Mouse (Mus musculus): ENCODE data around the gene Gm11562. TPM values are rescaled to one million over a fixed set of nuclear protein-coding genes. Genes with fewer than 3 reads are reported as not detected.
"Not testable (repeated sequence)": the region's sequence is repeated elsewhere in the genome, so short reads cannot be mapped to it uniquely, and the experiment has no call there.

Gm11562 gene
- polyA plus RNA-seq, 1 experiment: not detected

GRCm38 (mm10) chr11:99630890-99631289 lies 10.7 kb upstream of the Gm11562 start:
- no peak for TF ChIP-seq CTCF (conservative IDR thresholded peaks at IDR 0.05; ENCODE audit: insufficient read depth, insufficient read length, low read depth, low read length)
- no peak for TF ChIP-seq POLR2A (IDR thresholded peaks at IDR 0.05; ENCODE audit: low read depth, low read length)
- 75% methylated on average over 3 of the region's 3 CpGs for WGBS

GRCm38 (mm10) chr11:99628138-99628537 lies 7.9 kb upstream of the Gm11562 start, which contains the start of gene Krtap4-1:
Krtap4-1 (minus strand) TSS chr11:99628238.
- Histone ChIP-seq H3K4me3 (ENCODE audit: insufficient read depth, low read depth, low read length) (no peak within 1 kb of the TSS), H3K27me3 (replicated peaks; ENCODE audit: control insufficient read depth, insufficient read depth, low read length) (no peaks in the 10 kb centered on the region), H3K27ac (ENCODE audit: insufficient read depth, low read depth, low read length) (no peak within 1 kb of the TSS), H3K4me1 (ENCODE audit: control insufficient read depth, insufficient read depth, low read length) (no peaks in the 10 kb centered on the region), H3K36me3 (ENCODE audit: control insufficient read depth, insufficient read depth, low read length) (no peaks in the 10 kb centered on the region)
- no peak for DNase-seq
- WGBS: 70% methylated on average over 4 of the region's 4 CpGs
- TF ChIP-seq CTCF (conservative IDR thresholded peaks at IDR 0.05; ENCODE audit: insufficient read depth, insufficient read length, low read depth, low read length) (no peak), POLR2A (IDR thresholded peaks at IDR 0.05; ENCODE audit: low read depth, low read length) (no peak)

More at GRCm38 (mm10) chr11:99630890-99631289, 10.7 kb upstream of the Gm11562 start:
- no peak overlapping the region for H3K4me3 ChIP-seq (ENCODE audit: insufficient read depth, low read depth, low read length)
- no peaks in the 10 kb centered on the region for H3K27me3 ChIP-seq (replicated peaks; ENCODE audit: control insufficient read depth, insufficient read depth, low read length)
- no peak overlapping the region for H3K27ac ChIP-seq (ENCODE audit: insufficient read depth, low read depth, low read length)
- no peaks in the 10 kb centered on the region for H3K36me3 ChIP-seq (ENCODE audit: control insufficient read depth, insufficient read depth, low read length)
- H3K4me1 ChIP-seq (ENCODE audit: control insufficient read depth, insufficient read depth, low read length): no peaks in the 10 kb centered on the region
- no peak for DNase-seq

GRCm38 (mm10) chr11:99614796-99615363 lies 5.4 kb downstream of the Gm11562 start, which contains the start of gene Krtap2-4:
Krtap2-4 (minus strand) TSS chr11:99614846.
- 73% methylated on average over 3 of the region's 3 CpGs for WGBS
- Histone ChIP-seq H3K36me3 (ENCODE audit: control insufficient read depth, insufficient read depth, low read length) (no peaks in the 10 kb centered on the region), H3K4me1 (ENCODE audit: control insufficient read depth, insufficient read depth, low read length) (no peaks in the 10 kb centered on the region), H3K27ac (ENCODE audit: insufficient read depth, low read depth, low read length) (no peak within 1 kb of the TSS), H3K4me3 (ENCODE audit: insufficient read depth, low read depth, low read length) (no peak within 1 kb of the TSS), H3K27me3 (replicated peaks; ENCODE audit: control insufficient read depth, insufficient read depth, low read length) (no peaks in the 10 kb centered on the region)
- no peak for DNase-seq
- TF ChIP-seq POLR2A (IDR thresholded peaks at IDR 0.05; ENCODE audit: low read depth, low read length) (no peak), CTCF (conservative IDR thresholded peaks at IDR 0.05; ENCODE audit: insufficient read depth, insufficient read length, low read depth, low read length) (no peak)

GRCm38 (mm10) chr11:99610089-99610488 lies 10.1 kb downstream of the Gm11562 start, which contains the start of gene Gm11937:
Gm11937 (minus strand) TSS chr11:99610189.
- WGBS: 59% methylated on average over 1 of the region's 2 CpGs
- not testable (repeated sequence) for H3K4me1 ChIP-seq (ENCODE audit: control insufficient read depth, insufficient read depth, low read length); H3K27ac ChIP-seq (ENCODE audit: insufficient read depth, low read depth, low read length); H3K27me3 ChIP-seq (replicated peaks; ENCODE audit: control insufficient read depth, insufficient read depth, low read length); DNase-seq; H3K4me3 ChIP-seq (ENCODE audit: insufficient read depth, low read depth, low read length); H3K36me3 ChIP-seq (ENCODE audit: control insufficient read depth, insufficient read depth, low read length)

- no peaks in the 10 kb centered on the region for H3K27me3 ChIP-seq (replicated peaks; ENCODE audit: control insufficient read depth, insufficient read depth, low read length)
- H3K4me3 ChIP-seq (ENCODE audit: insufficient read depth, low read depth, low read length): no peak overlapping the region
- no peak for TF ChIP-seq POLR2A (IDR thresholded peaks at IDR 0.05; ENCODE audit: low read depth, low read length)
- TF ChIP-seq CTCF (conservative IDR thresholded peaks at IDR 0.05; ENCODE audit: insufficient read depth, insufficient read length, low read depth, low read length): no peak
- H3K4me1 ChIP-seq (ENCODE audit: control insufficient read depth, insufficient read depth, low read length): no peaks in the 10 kb centered on the region
- H3K36me3 ChIP-seq (ENCODE audit: control insufficient read depth, insufficient read depth, low read length): no peaks in the 10 kb centered on the region
- no peak for DNase-seq
- WGBS: 76% methylated on average over 1 of the region's 1 CpGs
- no peak overlapping the region for H3K27ac ChIP-seq (ENCODE audit: insufficient read depth, low read depth, low read length)
Measured at GRCm38 (mm10) chr11:99609126-99609525, 11.1 kb downstream of the Gm11562 start.

- H3K36me3 ChIP-seq (ENCODE audit: control insufficient read depth, insufficient read depth, low read length); H3K4me3 ChIP-seq (ENCODE audit: insufficient read depth, low read depth, low read length); DNase-seq; H3K27ac ChIP-seq (ENCODE audit: insufficient read depth, low read depth, low read length); H3K27me3 ChIP-seq (replicated peaks; ENCODE audit: control insufficient read depth, insufficient read depth, low read length); H3K4me1 ChIP-seq (ENCODE audit: control insufficient read depth, insufficient read depth, low read length): not testable (repeated sequence)
- WGBS: 39% methylated on average over 1 of the region's 1 CpGs
Measured at GRCm38 (mm10) chr11:99603208-99603607, 17.0 kb downstream of the Gm11562 start, which contains the start of gene Gm11938. Gm11938 (minus strand) TSS chr11:99603308.

GRCm38 (mm10) chr11:99597742-99598141 lies 22.5 kb downstream of the Gm11562 start, which contains the start of gene Krtap9-3:
Krtap9-3 (minus strand) TSS chr11:99598105.
- H3K27me3 ChIP-seq (replicated peaks; ENCODE audit: control insufficient read depth, insufficient read depth, low read length): not testable (repeated sequence)

GRCm38 (mm10) chr11:99590981-99591380 lies 29.3 kb downstream of the Gm11562 start, which contains the start of gene Krtap1-3:
Krtap1-3 (minus strand) TSS chr11:99591339.
- 68% methylated on average over 6 of the region's 6 CpGs for WGBS
- TF ChIP-seq CTCF (conservative IDR thresholded peaks at IDR 0.05; ENCODE audit: insufficient read depth, insufficient read length, low read depth, low read length) (no peak), POLR2A (IDR thresholded peaks at IDR 0.05; ENCODE audit: low read depth, low read length) (no peak)
- Histone ChIP-seq H3K36me3 (ENCODE audit: control insufficient read depth, insufficient read depth, low read length) (no peaks in the 10 kb centered on the region), H3K4me3 (ENCODE audit: insufficient read depth, low read depth, low read length) (no peak within 1 kb of the TSS), H3K27me3 (replicated peaks; ENCODE audit: control insufficient read depth, insufficient read depth, low read length) (no peaks in the 10 kb centered on the region), H3K27ac (ENCODE audit: insufficient read depth, low read depth, low read length) (no peak within 1 kb of the TSS), H3K4me1 (ENCODE audit: control insufficient read depth, insufficient read depth, low read length) (no peaks in the 10 kb centered on the region)
- no peak for DNase-seq

More at GRCm38 (mm10) chr11:99597742-99598141, 22.5 kb downstream of the Gm11562 start, which contains the start of gene Krtap9-3:
- H3K4me1 ChIP-seq (ENCODE audit: control insufficient read depth, insufficient read depth, low read length); H3K27ac ChIP-seq (ENCODE audit: insufficient read depth, low read depth, low read length); DNase-seq; H3K4me3 ChIP-seq (ENCODE audit: insufficient read depth, low read depth, low read length); H3K36me3 ChIP-seq (ENCODE audit: control insufficient read depth, insufficient read depth, low read length): not testable (repeated sequence)
- WGBS: 66% methylated on average over 6 of the region's 6 CpGs

Data from kidney, adult 2 months (tissue).